Mouse (Mus musculus): ENCODE data around the gene Gm5737. TPM values are rescaled to one million over a fixed set of nuclear protein-coding genes. Genes with fewer than 3 reads are reported as not detected.

Gene Gm5737
- total RNA-seq (2014; fragmentation: Nextera tagmentation) (not detected in 2 replicates), total RNA-seq (2017) (not detected in 2 replicates)

- no peak for ATAC-seq (replicated peaks; ENCODE audit: low FRiP score, low TSS enrichment, poor library complexity, severe bottlenecking)
These were observed at the start of gene Gm5737 for GRCm38 (mm10) chr7:120811834-120812415. TSS of gene Gm5737 (plus strand) at chr7:120812365.

- no peak for ATAC-seq (replicated peaks; ENCODE audit: low FRiP score, low TSS enrichment, poor library complexity, severe bottlenecking)
These were observed 44.8 kb upstream of the Gm5737 start for GRCm38 (mm10) chr7:120767369-120767768.

DNA sequence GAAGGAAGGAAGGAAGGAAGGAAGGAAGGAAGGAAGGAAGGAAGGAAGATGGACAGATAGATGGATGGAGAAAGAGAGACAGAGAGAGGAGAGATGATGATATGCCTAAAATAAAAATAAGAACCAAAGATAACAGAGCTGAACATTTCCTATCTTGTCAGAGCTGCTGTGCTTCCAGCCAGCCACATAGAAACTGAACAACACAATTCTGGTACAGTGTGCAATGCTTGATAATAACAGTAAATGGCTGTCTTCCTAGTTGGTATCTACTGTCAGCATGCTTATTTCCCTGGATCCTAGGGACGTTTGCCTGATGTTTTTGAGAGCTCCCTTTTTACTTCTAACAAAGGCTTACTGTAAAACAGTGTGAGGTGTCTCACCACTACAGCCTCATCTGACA is 40.8 kb upstream of the Gm5737 start:
- ATAC-seq (replicated peaks; ENCODE audit: low FRiP score, low TSS enrichment, poor library complexity, severe bottlenecking), result peak; percentile 86

DNA sequence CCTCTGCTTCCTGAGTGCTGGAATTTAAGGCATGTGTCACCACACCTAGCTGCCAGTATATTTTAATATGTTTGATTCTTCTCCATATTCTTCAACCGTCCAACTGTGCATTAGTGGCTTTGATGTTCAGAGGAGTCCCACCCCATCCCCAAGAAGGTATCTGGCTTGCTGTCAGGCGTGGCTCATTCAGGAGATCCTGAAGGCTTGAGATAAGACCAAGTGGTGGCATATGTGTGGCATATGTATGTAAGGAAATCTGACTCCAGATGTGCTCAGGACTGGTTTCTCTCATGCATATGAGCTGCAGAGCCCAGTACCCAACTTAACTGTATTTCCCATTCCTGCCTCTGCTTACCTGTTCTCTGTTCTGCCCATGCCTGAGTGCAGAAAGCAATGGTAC is 34.2 kb upstream of the Gm5737 start:
- ATAC-seq (replicated peaks; ENCODE audit: low FRiP score, low TSS enrichment, poor library complexity, severe bottlenecking), result peak; percentile 92

- no peak for ATAC-seq (replicated peaks; ENCODE audit: low FRiP score, low TSS enrichment, poor library complexity, severe bottlenecking)
These were observed 16.6 kb upstream of the Gm5737 start for GRCm38 (mm10) chr7:120795544-120795943.

DNA sequence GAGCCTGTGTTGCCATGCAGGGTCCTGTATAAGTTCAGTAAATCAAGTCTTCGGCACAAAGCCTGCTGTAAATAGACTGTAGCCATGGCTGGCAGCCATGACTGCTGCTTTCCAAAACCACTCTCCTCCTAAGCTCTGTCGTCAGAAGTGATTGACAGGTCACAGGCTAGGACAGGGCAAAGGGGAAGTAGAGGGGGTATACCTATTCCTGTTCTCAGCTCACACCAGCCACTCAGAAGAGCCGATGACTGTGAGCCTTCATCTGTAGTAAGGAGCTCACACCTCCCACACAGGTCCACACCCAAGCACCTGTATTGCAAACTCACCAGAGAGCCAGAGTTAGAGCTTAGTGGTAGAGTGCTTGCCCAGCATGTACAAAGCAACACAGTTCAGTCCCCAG is 15.8 kb upstream of the Gm5737 start:
- no peak for ATAC-seq (replicated peaks; ENCODE audit: low FRiP score, low TSS enrichment, poor library complexity, severe bottlenecking)

GRCm38 (mm10) chr7:120803268-120803667 is 8.9 kb upstream of the Gm5737 start:
- ATAC-seq (replicated peaks; ENCODE audit: low FRiP score, low TSS enrichment, poor library complexity, severe bottlenecking), result no peak

- ATAC-seq (replicated peaks; ENCODE audit: low FRiP score, low TSS enrichment, poor library complexity, severe bottlenecking), result peak; percentile 46; the same call in 1 of the 2 replicates
These were observed 2.5 kb upstream of the Gm5737 start for GRCm38 (mm10) chr7:120809705-120810104.

GRCm38 (mm10) chr7:120817552-120817951 is 5.4 kb downstream of the Gm5737 start:
- ATAC-seq (replicated peaks; ENCODE audit: low FRiP score, low TSS enrichment, poor library complexity, severe bottlenecking), result peak; percentile 61; the same call in 1 of the 2 replicates

DNA sequence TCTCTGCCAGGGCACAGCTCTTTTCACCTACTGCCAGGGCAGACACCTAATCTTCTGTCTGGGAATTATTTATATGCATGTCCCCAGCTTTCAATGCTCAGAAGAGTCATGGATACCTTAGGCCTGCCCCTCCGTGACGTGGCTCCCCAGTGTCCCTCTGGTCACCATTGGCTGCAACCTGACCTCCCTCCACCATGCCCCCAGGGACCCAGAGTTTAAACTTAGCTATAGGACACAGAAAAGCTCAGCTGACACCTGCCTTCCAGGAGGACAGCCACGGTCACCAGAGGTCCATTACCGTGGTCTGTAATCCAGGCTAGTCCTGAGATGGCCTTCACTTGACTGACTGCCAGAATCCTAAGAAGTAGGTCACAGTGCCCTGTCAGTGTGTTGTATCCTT is 7.2 kb downstream of the Gm5737 start:
- ATAC-seq (replicated peaks; ENCODE audit: low FRiP score, low TSS enrichment, poor library complexity, severe bottlenecking), result no peak

GRCm38 (mm10) chr7:120823248-120823647 is 11.1 kb downstream of the Gm5737 start:
- ATAC-seq (replicated peaks; ENCODE audit: low FRiP score, low TSS enrichment, poor library complexity, severe bottlenecking), result peak; percentile 80

- ATAC-seq (replicated peaks; ENCODE audit: low FRiP score, low TSS enrichment, poor library complexity, severe bottlenecking), result no peak
These were observed 12.9 kb downstream of the Gm5737 start for GRCm38 (mm10) chr7:120825097-120825496.

GRCm38 (mm10) chr7:120826408-120826807 is 14.2 kb downstream of the Gm5737 start:
- ATAC-seq (replicated peaks; ENCODE audit: low FRiP score, low TSS enrichment, poor library complexity, severe bottlenecking), result peak; percentile 51

- ATAC-seq (replicated peaks; ENCODE audit: low FRiP score, low TSS enrichment, poor library complexity, severe bottlenecking), result peak; percentile 32
These were observed 18.5 kb downstream of the Gm5737 start for GRCm38 (mm10) chr7:120830431-120831381.

DNA sequence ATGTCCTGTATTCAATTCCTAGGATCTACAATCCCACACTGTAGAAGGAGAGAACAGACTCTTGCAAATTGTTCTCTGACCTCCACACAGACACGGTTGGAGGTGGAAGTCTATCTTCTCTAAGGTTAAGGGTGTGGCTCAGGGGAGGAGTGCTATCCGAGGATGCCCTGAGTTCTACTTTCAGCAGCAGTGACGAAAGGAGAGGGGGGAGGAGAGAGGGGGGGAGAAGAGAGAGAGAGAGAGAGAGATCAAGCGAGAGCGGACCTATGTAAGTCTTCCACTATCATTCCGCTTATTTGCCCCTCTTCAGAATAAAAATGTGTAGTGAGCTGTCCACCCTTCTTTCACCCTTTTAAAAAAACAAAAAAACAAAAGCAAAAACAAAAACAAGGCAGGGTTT is 22.3 kb downstream of the Gm5737 start:
- ATAC-seq (replicated peaks; ENCODE audit: low FRiP score, low TSS enrichment, poor library complexity, severe bottlenecking), result peak; percentile 44

- ATAC-seq (replicated peaks; ENCODE audit: low FRiP score, low TSS enrichment, poor library complexity, severe bottlenecking), result peak; percentile 83
These were observed 22.8 kb downstream of the Gm5737 start for GRCm38 (mm10) chr7:120834863-120835372.

DNA sequence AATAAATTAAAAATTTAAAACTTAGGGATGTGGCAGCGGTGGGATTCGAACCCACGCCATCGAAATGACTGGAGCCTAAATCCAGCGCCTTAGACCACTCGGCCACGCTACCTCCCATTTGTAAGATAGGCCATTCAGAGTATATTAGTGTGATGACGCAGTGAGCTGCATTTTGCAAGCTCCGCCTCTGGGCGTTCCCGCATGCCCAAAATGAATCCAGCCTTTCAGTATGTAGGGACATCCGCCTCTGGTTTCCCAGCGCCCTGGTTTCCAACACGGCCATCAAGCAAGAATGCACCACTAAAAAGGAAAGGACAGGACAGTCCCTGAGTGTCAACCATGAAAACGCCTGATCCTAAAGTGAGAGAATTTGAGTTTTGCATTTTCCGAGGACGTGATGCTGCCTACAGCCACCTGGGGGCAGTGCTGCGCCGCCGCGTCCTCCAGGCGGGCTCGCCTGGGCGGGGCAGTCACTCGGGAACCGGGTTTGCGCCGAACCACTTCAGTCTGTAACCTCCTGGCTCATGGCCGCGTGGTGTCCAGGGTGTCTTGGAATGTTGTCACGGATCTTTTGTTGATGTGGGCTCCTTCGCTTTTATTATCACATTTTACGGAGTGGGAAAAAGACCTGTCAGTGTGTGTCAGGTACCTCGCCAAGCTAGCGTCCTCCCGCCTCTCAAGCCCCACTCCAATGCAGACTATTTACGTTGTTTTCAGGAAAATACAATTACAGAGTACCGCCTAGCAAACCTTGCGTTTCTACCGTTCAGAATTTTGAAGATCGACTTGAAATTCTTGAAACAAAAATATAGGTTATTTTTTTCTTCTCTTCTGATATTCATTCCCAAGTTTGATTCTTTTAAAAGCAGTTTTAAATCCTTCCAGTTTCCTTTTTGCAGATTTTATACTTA is 23.5 kb downstream of the Gm5737 start:
- ATAC-seq (replicated peaks; ENCODE audit: low FRiP score, low TSS enrichment, poor library complexity, severe bottlenecking), result peak; percentile 63

- ATAC-seq (replicated peaks; ENCODE audit: low FRiP score, low TSS enrichment, poor library complexity, severe bottlenecking), result no peak
These were observed 24.2 kb downstream of the Gm5737 start for GRCm38 (mm10) chr7:120836361-120836760.

GRCm38 (mm10) chr7:120838436-120839160 is 26.4 kb downstream of the Gm5737 start:
- ATAC-seq (replicated peaks; ENCODE audit: low FRiP score, low TSS enrichment, poor library complexity, severe bottlenecking), result no peak

All from megakaryocyte-erythroid progenitor cell, adult 5-6 weeks (primary cell).